Mouse (Mus musculus): ENCODE results near the gene Gm45837.

DNA sequence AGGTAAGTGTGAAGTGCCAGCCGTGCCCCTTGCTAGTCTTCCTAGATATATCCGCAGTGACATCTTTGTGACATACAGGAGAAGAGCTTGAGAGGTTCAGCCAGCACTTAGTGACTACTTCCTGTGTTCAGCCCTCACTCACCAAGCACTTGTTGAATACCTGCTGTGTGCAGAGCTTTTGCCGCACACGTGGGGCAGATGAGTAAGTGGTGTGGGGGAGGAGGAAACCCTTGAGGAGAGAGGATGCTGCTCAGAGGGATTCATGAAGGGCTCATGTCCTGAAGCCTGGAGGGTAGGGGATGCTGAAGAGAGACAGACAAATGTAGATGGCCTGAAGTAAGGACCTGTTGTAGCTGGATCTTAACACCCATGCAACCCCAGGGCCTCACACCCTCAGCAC is 3.5 kb downstream of the Gm45837 start:
- TF ChIP-seq ZC3H11A (IDR thresholded peaks at IDR 0.05; ENCODE audit: borderline replicate concordance, low read depth, low read length) (no peak), MAFK (IDR thresholded peaks at IDR 0.05; ENCODE audit: insufficient read depth, low read depth, low read length) (no peak), CHD2 (IDR thresholded peaks at IDR 0.05; ENCODE audit: low read depth, low read length) (no peak), ZNF384 (IDR thresholded peaks at IDR 0.05; ENCODE audit: low read depth, low read length) (no peak), HCFC1 (IDR thresholded peaks at IDR 0.05; ENCODE audit: borderline replicate concordance, insufficient read depth, low read length) (no peak)

All from ES-E14 (cell line).